Mouse (Mus musculus): ENCODE measurements around the gene Bmp2k. TPM values are rescaled to one million over a fixed set of nuclear protein-coding genes. Genes with fewer than 3 reads are reported as not detected.

Bmp2k gene
- total RNA-seq, 2 experiments from 2014 or later = 14.6 to 15.2 TPM

- DNase-seq (ENCODE audit: low spot score in 2 of 2) = no peak
These were observed 27.0 kb upstream of the Bmp2k start for GRCm38 (mm10) chr5:96970472-96970848.

GRCm38 (mm10) chr5:96972474-96973130 lies 24.9 kb upstream of the Bmp2k start:
- DNase-seq (ENCODE audit: low spot score in 2 of 2) = no peak

- DNase-seq (ENCODE audit: low spot score in 2 of 2) = no peak
These were observed 23.8 kb upstream of the Bmp2k start for GRCm38 (mm10) chr5:96973714-96974113.

GRCm38 (mm10) chr5:96974661-96975060 lies 22.8 kb upstream of the Bmp2k start:
- DNase-seq (ENCODE audit: low spot score in 2 of 2) = no peak

GRCm38 (mm10) chr5:96975112-96975511 lies 22.4 kb upstream of the Bmp2k start:
- no peak for DNase-seq (ENCODE audit: low spot score in 2 of 2)

GRCm38 (mm10) chr5:96976150-96976549 lies 21.3 kb upstream of the Bmp2k start:
- no peak for DNase-seq (ENCODE audit: low spot score in 2 of 2)

GRCm38 (mm10) chr5:96979296-96980007 lies 18.0 kb upstream of the Bmp2k start:
- DNase-seq (ENCODE audit: low spot score in 2 of 2) = no peak

GRCm38 (mm10) chr5:96980008-96980634 lies 17.4 kb upstream of the Bmp2k start:
- no peak for DNase-seq (ENCODE audit: low spot score in 2 of 2)

- no peak for DNase-seq (ENCODE audit: low spot score in 2 of 2)
These were observed 15.5 kb upstream of the Bmp2k start for GRCm38 (mm10) chr5:96981987-96982386.

- DNase-seq (ENCODE audit: low spot score in 2 of 2) = no peak
These were observed 14.3 kb upstream of the Bmp2k start for GRCm38 (mm10) chr5:96983142-96983541.

- DNase-seq (ENCODE audit: low spot score in 2 of 2) = no peak
These were observed 10.6 kb upstream of the Bmp2k start for GRCm38 (mm10) chr5:96986850-96987249.

- no peak for DNase-seq (ENCODE audit: low spot score in 2 of 2)
These were observed 8.6 kb upstream of the Bmp2k start for GRCm38 (mm10) chr5:96988880-96989279.

- no peak for DNase-seq (ENCODE audit: low spot score in 2 of 2)
These were observed 6.3 kb upstream of the Bmp2k start for GRCm38 (mm10) chr5:96991156-96991555.

GRCm38 (mm10) chr5:96992651-96993050 lies 4.8 kb upstream of the Bmp2k start:
- no peak for DNase-seq (ENCODE audit: low spot score in 2 of 2)

- no peak for DNase-seq (ENCODE audit: low spot score in 2 of 2)
These were observed 4.4 kb upstream of the Bmp2k start for GRCm38 (mm10) chr5:96993057-96993456.

GRCm38 (mm10) chr5:96995791-96996190 lies 1.7 kb upstream of the Bmp2k start:
- DNase-seq (ENCODE audit: low spot score in 2 of 2) = no peak

- no peak for DNase-seq (ENCODE audit: low spot score in 2 of 2)
These were observed 834 bp upstream of the Bmp2k start for GRCm38 (mm10) chr5:96996401-96997309.

- DNase-seq (ENCODE audit: low spot score in 2 of 2) = peak; percentile 40 to 57
These were observed 495 bp downstream of the Bmp2k start for GRCm38 (mm10) chr5:96997802-96998565.

GRCm38 (mm10) chr5:96998566-96998907 lies 1.0 kb downstream of the Bmp2k start:
- DNase-seq (ENCODE audit: low spot score in 2 of 2) = no peak

GRCm38 (mm10) chr5:96999601-97000000 lies 2.1 kb downstream of the Bmp2k start:
- no peak for DNase-seq (ENCODE audit: low spot score in 2 of 2)

GRCm38 (mm10) chr5:97000524-97000923 lies 3.0 kb downstream of the Bmp2k start:
- DNase-seq (ENCODE audit: low spot score in 2 of 2) = no peak
